Mouse (Mus musculus) liver, embryonic 15.5 days (tissue): Measurements from ENCODE around the gene Fam32a. TPM values are rescaled to one million over a fixed set of nuclear protein-coding genes. Genes with fewer than 3 reads are reported as not detected.

Experiments used
- ATAC-seq: fragments of 200-750 bp; cut with Nextera tagmentation; 2 replicates; pipeline ENCODE4 v1.8.0; 2017; ENCODE audit warnings: moderate number of reproducible peaks, mild to moderate bottlenecking, moderate library complexity; ENCODE audit not compliant: insufficient read depth
- H3K27ac ChIP-seq: fragments of 300-500 bp; sonication (generic); replicated peaks from 2 replicates; pipeline ENCODE4 v1.5.1; 2015; ENCODE audit warnings: mild to moderate bottlenecking, inconsistent platforms
- H3K27me3 ChIP-seq: fragments of 300-500 bp; sonication (generic); 2 replicates; pipeline ENCODE4 v1.6.1; 2015; ENCODE audit warnings: mild to moderate bottlenecking, inconsistent platforms
- H3K36me3 ChIP-seq: fragments of 300-500 bp; sonication (generic); replicated peaks from 2 replicates; pipeline ENCODE4 v1.6.1; 2015; ENCODE audit warnings: moderate library complexity, mild to moderate bottlenecking, inconsistent platforms
- H3K4me1 ChIP-seq: fragments of 300-500 bp; sonication (generic); replicated peaks from 2 replicates; pipeline ENCODE4 v1.6.1; 2015; ENCODE audit warnings: inconsistent platforms
- H3K4me2 ChIP-seq: fragments of 300-500 bp; sonication (generic); 2 replicates; pipeline ENCODE4 v1.6.1; 2015; ENCODE audit warnings: moderate library complexity, mild to moderate bottlenecking, inconsistent platforms
- H3K4me3 ChIP-seq: fragments of 300-500 bp; sonication (generic); replicated peaks from 2 replicates; pipeline ENCODE4 v1.5.1; 2015; ENCODE audit warnings: mild to moderate bottlenecking, inconsistent platforms
- H3K9ac ChIP-seq: fragments of 300-500 bp; sonication (generic); 2 replicates; pipeline ENCODE4 v1.6.1; 2015; ENCODE audit warnings: moderate library complexity, mild to moderate bottlenecking, inconsistent platforms
- H3K9me3 ChIP-seq: fragments of 300-500 bp; sonication (generic); replicated peaks from 2 replicates; pipeline ENCODE4 v1.6.1; 2016; ENCODE audit warnings: inconsistent platforms
- WGBS: fragments of 180-500 bp; shearing (Covaris S2); methylation state at CpG from one replicate; pipeline ENCODE4 v1.1.7; 2015; ENCODE audit warnings: mixed read lengths; ENCODE audit not compliant: insufficient replicate concordance; 5-methylcytosine and 5-hydroxymethylcytosine counted together
- polyA plus RNA-seq: library from polyadenylated mRNA; unstranded; fragments of >200 nt; fragmentation: Nextera tagmentation; extraction: Ambion mirVana; gene quantifications from 2 replicates; pipeline ENCODE4 v1.2.1, GENCODE M21; 2015

The Fam32a gene
- polyA plus RNA-seq: 32.2 and 33.9 TPM in 2 replicates

DNA sequence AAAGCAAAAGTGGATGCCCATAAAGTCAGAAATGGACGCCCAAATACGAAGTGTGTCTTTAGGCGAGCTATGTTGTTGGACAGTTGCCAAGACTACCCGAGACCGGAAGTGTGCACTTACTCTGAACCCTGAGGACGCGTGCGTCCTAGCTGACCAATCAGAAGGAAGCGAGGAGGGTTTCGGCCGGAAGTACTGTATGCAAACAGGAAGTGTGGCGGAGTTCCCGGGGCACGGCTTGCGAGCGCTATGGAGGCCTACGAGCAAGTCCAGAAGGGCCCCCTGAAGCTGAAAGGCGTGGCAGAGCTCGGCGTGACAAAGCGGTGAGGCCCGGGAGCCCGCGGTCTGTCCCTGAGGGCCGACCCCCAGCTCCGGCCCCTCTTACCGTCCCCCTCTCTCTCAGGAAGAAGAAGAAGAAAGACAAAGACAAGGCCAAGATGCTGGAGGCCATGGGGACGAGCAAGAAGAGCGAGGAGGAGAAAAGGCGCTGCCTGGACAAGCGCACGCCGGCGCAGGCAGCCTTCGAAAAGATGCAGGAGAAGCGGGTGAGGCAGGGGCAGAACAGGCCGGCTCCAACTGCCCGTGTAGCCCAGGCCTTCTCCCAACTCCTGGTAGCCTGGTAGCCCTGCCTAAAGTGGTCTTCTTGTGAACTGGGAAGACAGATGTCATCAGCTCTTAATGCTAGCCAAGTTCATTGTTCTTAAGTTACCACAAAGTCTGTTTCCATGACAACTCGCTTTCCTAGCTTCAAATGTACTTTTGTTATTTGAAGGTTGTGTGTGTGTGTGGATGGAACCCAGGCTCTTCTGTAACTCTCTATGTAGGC is at the start of gene Fam32a:
Fam32a (plus strand) TSS at position 190 of the 823 bp plus-strand sequence.
- H3K4me3 ChIP-seq: peak within 1 kb of the TSS; percentile 84
- H3K4me2 ChIP-seq: peak within 1 kb of the TSS; percentile 84
- H3K27ac ChIP-seq: peak within 1 kb of the TSS; percentile 90
- H3K4me1 ChIP-seq: peaks cover 31% of the 10 kb centered on the region
- peak; percentile 99 for ATAC-seq
- H3K9ac ChIP-seq: peak within 1 kb of the TSS; percentile 82
- no peaks in the 10 kb centered on the region for H3K9me3 ChIP-seq
- WGBS: 9% methylated on average over 39 of the region's 39 CpGs
- H3K36me3 ChIP-seq: peaks cover 37% of the 10 kb centered on the region
- no peaks in the 10 kb centered on the region for H3K27me3 ChIP-seq

GRCm38 (mm10) chr8:72177346-72177925 is 42.1 kb upstream of the Fam32a start:
- Histone ChIP-seq H3K4me1 (no peaks in the 10 kb centered on the region), H3K36me3 (peaks cover 99% of the 10 kb centered on the region), H3K27ac (no peak overlapping the region), H3K9me3 (no peaks in the 10 kb centered on the region), H3K9ac (no peak overlapping the region), H3K27me3 (no peaks in the 10 kb centered on the region), H3K4me3 (no peak overlapping the region), H3K4me2 (no peak overlapping the region)
- ATAC-seq: no peak
- 56% methylated on average over 5 of the region's 5 CpGs for WGBS

DNA sequence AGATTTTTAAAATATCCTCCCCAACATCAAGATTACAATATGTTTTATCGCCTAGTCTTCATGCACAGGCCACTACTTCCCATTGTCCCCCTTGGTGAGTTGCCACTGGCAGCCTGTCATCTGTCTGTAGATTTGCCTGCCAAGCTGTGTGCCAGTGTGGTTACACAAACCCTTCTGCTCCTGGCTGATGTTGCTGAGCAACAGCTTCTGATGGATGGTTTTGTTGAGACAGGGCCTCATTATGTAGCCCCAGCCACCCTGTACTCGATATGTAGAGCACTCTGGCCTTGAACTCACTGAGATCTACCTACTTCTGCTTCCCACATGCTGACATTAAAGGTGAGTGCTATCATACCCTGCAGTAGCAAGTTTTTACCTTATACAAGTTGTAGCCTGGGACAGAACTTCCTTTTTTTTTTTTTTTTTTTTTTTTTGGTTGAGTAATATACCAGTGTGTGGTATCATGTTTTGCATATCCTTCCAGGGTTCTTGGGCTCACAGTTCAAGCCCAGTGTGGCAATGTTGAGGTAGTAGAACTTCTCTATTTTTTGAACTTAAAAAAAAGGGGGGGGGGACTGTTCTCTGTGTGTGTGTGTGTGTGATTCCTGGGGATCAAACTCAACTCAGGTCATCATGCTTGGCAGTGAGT is 35.9 kb upstream of the Fam32a start:
- no peaks in the 10 kb centered on the region for H3K27me3 ChIP-seq
- H3K9me3 ChIP-seq: no peaks in the 10 kb centered on the region
- H3K36me3 ChIP-seq: peaks cover 36% of the 10 kb centered on the region
- 53% methylated on average over 2 of the region's 2 CpGs for WGBS
- H3K4me2 ChIP-seq: no peak overlapping the region
- no peak overlapping the region for H3K4me3 ChIP-seq
- H3K9ac ChIP-seq: no peak overlapping the region
- H3K4me1 ChIP-seq: 0 out of 2 replicates have a peak, but pooled peaks cover 5% of the 10 kb centered on the region
- H3K27ac ChIP-seq: peak overlapping the region; percentile 51; the same call in 1 of the 2 replicates
- no peak for ATAC-seq

- no peaks in the 10 kb centered on the region for H3K36me3 ChIP-seq
- ATAC-seq: no peak
- no peak overlapping the region for H3K9ac ChIP-seq
- H3K9me3 ChIP-seq: no peaks in the 10 kb centered on the region
- H3K4me1 ChIP-seq: 0 out of 2 replicates have a peak, but pooled peaks cover 5% of the 10 kb centered on the region
- H3K27me3 ChIP-seq: no peaks in the 10 kb centered on the region
- 69% methylated on average over 2 of the region's 2 CpGs for WGBS
- no peak overlapping the region for H3K4me2 ChIP-seq
- no peak overlapping the region for H3K27ac ChIP-seq
- no peak overlapping the region for H3K4me3 ChIP-seq
Measured at GRCm38 (mm10) chr8:72187793-72188331, 31.7 kb upstream of the Fam32a start.

GRCm38 (mm10) chr8:72189417-72190214 is 29.9 kb upstream of the Fam32a start, which contains the start of gene Hsh2d:
Gene Hsh2d (plus strand): TSS chr8:72189638.
- Histone ChIP-seq H3K9ac (0 out of 2 replicates have a peak within 1 kb of the TSS, but pooled peaks have one; percentile 4), H3K27me3 (no peaks in the 10 kb centered on the region), H3K4me2 (peak within 1 kb of the TSS; percentile 8; the same call in 1 of the 2 replicates), H3K4me3 (peak within 1 kb of the TSS; percentile 3; the same call in 1 of the 2 replicates), H3K36me3 (no peaks in the 10 kb centered on the region), H3K27ac (no peak within 1 kb of the TSS), H3K4me1 (no peaks in the 10 kb centered on the region), H3K9me3 (no peaks in the 10 kb centered on the region)
- ATAC-seq: no peak
- 50% methylated on average over 12 of the region's 12 CpGs for WGBS

- H3K27ac ChIP-seq: no peak overlapping the region
- no peaks in the 10 kb centered on the region for H3K27me3 ChIP-seq
- H3K9ac ChIP-seq: no peak overlapping the region
- WGBS: 52% methylated on average over 2 of the region's 2 CpGs
- H3K4me2 ChIP-seq: peak overlapping the region; percentile 8; the same call in 1 of the 2 replicates
- H3K4me1 ChIP-seq: no peaks in the 10 kb centered on the region
- H3K9me3 ChIP-seq: no peaks in the 10 kb centered on the region
- ATAC-seq: no peak
- no peak overlapping the region for H3K4me3 ChIP-seq
- no peaks in the 10 kb centered on the region for H3K36me3 ChIP-seq
Measured at GRCm38 (mm10) chr8:72190215-72190539, 29.4 kb upstream of the Fam32a start.

DNA sequence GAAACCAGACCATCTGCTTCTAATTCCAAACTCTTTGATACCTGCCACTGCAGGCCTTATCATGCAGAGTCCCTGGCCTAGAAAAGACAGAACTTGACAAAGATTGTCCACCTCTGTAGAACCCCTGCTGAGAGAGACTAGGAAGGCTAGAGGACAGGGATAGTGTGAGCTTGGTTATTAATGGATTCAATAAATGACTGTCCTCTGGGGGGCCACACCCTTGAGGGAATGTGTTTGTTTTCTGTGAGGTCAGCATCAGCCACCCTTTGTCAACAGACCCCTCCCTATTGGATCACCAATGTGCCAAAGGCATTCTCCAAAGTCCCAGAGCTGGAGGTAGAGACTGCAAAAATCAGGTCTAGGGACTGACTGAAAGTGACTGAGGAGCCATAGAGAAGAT is 27.5 kb upstream of the Fam32a start:
- Histone ChIP-seq H3K9me3 (no peaks in the 10 kb centered on the region), H3K9ac (no peak overlapping the region), H3K27ac (no peak overlapping the region), H3K4me2 (no peak overlapping the region), H3K4me1 (no peaks in the 10 kb centered on the region), H3K4me3 (no peak overlapping the region), H3K27me3 (no peaks in the 10 kb centered on the region), H3K36me3 (no peaks in the 10 kb centered on the region)
- ATAC-seq: no peak

GRCm38 (mm10) chr8:72197997-72198396 is 21.5 kb upstream of the Fam32a start:
- Histone ChIP-seq H3K36me3 (no peaks in the 10 kb centered on the region), H3K4me2 (no peak overlapping the region), H3K9me3 (no peaks in the 10 kb centered on the region; the same call in 1 of the 2 replicates), H3K4me3 (no peak overlapping the region), H3K9ac (no peak overlapping the region), H3K27me3 (no peaks in the 10 kb centered on the region), H3K27ac (no peak overlapping the region), H3K4me1 (no peaks in the 10 kb centered on the region)
- no peak for ATAC-seq
- 45% methylated on average over 8 of the region's 8 CpGs for WGBS

- Histone ChIP-seq H3K4me1 (no peaks in the 10 kb centered on the region), H3K4me3 (no peak overlapping the region), H3K9me3 (0 out of 2 replicates have a peak, but pooled peaks cover 2% of the 10 kb centered on the region), H3K36me3 (no peaks in the 10 kb centered on the region), H3K27me3 (no peaks in the 10 kb centered on the region), H3K27ac (no peak overlapping the region), H3K9ac (no peak overlapping the region), H3K4me2 (no peak overlapping the region)
- 73% methylated on average over 1 of the region's 1 CpGs for WGBS
- no peak for ATAC-seq
Measured at GRCm38 (mm10) chr8:72208582-72208981, 10.9 kb upstream of the Fam32a start.

DNA sequence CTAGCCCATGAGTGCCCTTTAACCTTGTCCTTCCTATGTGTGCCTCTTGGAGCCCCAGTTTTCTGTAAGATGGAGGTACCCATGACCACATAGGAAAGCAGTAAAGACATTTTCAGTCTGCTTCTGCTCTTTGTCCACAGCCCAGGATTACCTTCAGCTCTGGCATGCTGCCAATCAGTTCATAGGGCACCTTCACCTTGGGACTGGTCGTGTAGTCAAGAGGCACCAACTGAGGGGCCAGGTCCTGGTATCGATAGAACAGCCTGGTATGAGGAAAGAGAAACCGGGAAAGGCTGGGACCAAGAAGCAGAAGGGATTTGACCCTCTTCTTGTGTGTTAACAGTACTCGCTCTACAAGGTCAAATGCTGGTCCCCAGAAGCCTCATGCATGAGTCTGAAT is 9.3 kb upstream of the Fam32a start:
- WGBS: 61% methylated on average over 4 of the region's 4 CpGs
- ATAC-seq: no peak

More for the DNA sequence above, 9.3 kb upstream of the Fam32a start:
- no peaks in the 10 kb centered on the region for H3K27me3 ChIP-seq
- no peaks in the 10 kb centered on the region for H3K4me1 ChIP-seq
- H3K36me3 ChIP-seq: no peaks in the 10 kb centered on the region
- no peaks in the 10 kb centered on the region for H3K9me3 ChIP-seq
- no peak overlapping the region for H3K27ac ChIP-seq
- H3K4me2 ChIP-seq: no peak overlapping the region
- no peak overlapping the region for H3K9ac ChIP-seq
- H3K4me3 ChIP-seq: no peak overlapping the region
